Mouse (Mus musculus): ENCODE data around the gene Pcnp.

DNA sequence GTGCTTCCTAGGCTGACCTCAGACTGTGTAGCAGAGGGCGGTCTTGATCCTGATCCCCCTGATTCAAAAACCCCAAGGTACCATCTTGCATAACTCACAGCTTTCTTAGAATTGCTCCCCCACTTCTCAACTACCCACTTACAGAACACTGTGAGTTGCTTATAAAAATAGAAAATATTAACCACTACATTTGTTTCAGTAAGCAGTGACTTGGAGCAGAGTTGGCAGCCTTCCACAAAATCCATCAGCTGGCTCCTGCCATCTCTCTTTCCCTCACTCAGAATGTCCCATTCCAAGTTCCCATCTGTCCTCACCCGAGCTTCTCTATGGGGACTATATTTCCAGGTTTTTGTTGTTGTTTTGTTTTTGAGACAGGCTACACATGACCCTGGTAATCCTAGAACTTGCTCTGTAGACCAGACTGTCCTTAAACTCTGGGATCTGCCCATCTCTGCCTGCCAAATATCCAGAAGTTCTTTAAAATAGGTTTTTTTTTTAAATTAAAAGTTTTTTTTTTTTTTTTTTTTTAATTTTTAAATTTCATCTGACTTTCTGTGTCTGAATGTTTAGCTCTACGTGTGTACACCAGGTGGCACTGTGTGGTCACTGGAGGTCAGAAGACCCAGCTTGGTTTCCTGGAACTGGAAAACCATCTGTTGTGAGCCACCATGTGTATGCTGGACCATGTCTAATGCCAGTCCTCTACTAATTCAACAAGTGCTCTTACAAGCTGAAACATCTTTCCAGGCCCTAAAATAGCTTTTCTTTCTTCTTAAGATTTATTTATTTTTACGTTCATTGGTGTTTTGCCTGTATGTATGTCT, 65.2 kb downstream of the Pcnp start:
- TF ChIP-seq CTCF (conservative IDR thresholded peaks at IDR 0.05; ENCODE audit: low read length) (no peak; the same call in 1 of the 2 replicates), POU5F1 (IDR thresholded peaks at IDR 0.05; ENCODE audit: borderline replicate concordance, low read length) (no peak)

All from E14TG2a.4 (cell line).